Mouse (Mus musculus): ENCODE results near the gene Brms1. TPM values are rescaled to one million over a fixed set of nuclear protein-coding genes. Genes with fewer than 3 reads are reported as not detected.
"Not testable (repeated sequence)": the region's sequence is repeated elsewhere in the genome, so short reads cannot be mapped to it uniquely, and the experiment has no call there.

Gene Brms1
- total RNA-seq, 2 experiments from 2014 or later, result 14.3 to 15.5 TPM

DNA sequence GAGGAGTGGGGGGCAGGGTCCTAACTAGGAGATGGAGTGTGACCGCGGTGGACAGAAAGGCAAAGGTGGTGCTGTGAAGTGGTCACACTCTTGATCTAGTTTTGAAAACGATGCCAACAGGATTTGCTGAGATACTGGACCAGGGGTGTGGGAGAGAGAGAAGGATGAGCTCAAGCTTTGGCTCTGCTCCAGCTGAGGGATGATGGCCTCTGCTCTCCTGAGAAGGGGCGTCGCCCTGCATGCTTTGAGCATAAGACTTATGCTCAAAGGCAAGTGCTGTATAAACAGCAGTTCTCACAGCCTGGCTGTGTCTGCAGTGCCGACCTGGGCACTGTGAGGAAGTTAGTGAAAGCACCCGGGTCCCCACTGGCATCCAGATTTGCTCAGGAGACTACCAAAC, 23.9 kb downstream of the Brms1 start:
- no peak for DNase-seq

- no peak for DNase-seq
Observed at GRCm38 (mm10) chr19:5067040-5067799, 26.1 kb downstream of the Brms1 start.

DNA sequence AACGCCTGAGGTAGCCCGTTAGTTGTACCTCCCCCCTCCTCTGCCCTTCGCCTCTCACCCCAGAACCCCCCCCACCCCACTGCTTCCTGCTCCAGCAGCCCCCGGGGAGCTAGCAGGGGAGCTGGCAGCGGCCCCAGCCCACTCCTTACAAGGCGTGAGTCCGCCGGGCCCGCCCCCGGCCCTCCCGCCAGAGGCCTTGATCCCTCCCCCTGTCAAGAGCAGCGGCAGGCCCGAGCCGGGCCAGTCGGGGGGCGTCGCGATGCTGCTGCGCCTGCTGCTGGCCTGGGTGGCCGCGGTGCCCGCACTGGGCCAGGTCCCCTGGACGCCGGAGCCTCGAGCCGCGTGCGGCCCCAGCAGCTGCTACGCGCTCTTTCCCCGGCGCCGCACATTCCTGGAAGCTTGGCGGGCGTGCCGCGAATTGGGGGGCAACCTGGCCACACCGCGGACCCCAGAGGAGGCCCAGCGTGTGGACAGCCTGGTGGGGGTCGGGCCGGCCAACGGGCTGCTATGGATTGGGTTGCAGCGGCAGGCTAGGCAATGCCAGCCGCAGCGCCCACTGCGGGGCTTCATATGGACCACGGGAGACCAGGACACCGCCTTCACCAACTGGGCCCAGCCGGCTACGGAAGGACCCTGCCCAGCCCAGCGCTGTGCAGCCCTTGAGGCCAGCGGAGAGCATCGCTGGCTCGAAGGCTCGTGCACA, 26.9 kb downstream of the Brms1 start, which contains the start of gene Cd248:
Gene Cd248 (plus strand): TSS at position 212 of the 703 bp plus-strand sequence.
- DNase-seq, result peak; percentile 84

GRCm38 (mm10) chr19:5068570-5069234, 27.5 kb downstream of the Brms1 start:
- peak; percentile 32 for DNase-seq

DNA sequence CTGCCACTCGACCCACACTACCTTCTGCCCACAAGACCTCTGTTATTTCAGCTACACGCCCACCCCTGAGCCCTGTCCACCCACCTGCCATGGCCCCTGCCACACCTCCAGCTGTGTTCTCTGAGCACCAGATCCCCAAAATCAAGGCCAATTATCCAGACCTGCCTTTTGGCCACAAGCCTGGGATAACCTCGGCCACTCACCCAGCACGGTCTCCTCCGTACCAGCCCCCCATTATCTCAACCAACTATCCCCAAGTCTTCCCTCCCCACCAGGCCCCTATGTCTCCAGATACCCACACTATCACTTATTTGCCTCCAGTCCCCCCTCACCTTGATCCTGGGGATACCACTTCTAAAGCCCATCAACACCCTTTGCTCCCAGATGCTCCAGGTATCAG, 28.3 kb downstream of the Brms1 start:
- DNase-seq, result no peak

DNA sequence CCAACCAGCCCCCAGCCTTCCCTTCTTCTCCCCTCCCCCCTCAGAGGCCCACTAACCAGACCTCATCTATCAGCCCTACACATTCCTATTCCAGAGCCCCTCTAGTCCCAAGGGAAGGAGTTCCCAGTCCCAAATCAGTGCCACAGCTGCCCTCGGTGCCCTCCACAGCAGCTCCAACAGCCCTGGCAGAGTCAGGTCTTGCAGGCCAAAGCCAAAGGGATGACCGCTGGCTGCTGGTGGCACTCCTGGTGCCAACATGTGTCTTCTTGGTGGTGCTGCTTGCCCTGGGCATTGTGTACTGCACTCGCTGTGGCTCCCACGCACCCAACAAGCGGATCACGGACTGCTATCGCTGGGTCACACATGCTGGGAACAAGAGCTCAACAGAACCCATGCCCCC, 28.8 kb downstream of the Brms1 start:
- no peak for DNase-seq

DNA sequence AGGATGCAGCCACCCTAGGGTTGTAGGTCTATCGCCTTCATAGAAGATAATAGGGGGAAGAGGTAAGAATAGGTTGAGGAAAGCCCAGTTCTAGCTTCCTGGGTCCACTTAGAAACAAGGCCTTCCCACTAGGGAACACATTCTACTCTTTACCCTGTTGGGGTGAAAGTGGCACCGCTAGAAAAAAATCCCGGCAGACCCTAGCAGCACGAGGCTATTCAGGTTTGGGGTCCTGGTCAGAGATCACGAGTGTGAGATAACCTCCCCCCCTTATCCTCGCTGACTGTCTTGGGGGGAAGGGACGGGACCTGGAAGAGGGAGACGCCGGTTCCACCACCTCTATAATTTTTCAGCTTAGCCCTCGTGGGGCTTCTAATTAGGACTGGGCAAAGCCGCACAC, 29.9 kb downstream of the Brms1 start:
- DNase-seq, result no peak

GRCm38 (mm10) chr19:5071545-5072369, 30.6 kb downstream of the Brms1 start:
- DNase-seq, result peak; percentile 56

DNA sequence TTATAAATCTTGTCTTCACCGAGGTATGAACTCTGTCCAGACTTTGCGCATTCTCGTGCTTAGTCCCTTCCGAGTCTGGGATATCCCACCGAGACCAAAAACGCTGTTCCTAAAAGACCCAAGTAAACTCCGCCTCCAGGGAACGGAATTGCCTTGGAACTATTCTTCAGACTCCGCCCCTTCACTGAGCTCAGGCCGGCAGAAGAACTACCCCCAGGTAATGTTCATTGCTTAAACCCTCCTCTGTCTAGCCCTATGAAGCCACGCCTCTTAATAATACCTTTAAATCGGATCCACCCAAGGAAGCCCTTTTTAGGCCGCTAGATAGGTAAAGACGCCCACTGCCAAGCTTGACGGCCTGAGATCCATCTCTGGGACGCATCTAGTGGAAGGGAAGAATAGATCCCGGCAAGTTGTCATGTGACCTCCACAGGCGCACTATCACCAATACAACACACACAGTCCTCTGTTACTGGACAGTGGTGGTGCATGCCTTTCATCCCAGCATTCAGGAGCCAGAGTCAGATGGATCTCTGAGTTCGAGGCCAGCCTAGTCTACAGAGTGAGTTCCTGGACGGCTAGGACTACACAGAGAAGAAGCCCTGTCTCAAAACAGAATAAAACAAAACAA, 31.4 kb downstream of the Brms1 start:
- DNase-seq, result no peak

DNA sequence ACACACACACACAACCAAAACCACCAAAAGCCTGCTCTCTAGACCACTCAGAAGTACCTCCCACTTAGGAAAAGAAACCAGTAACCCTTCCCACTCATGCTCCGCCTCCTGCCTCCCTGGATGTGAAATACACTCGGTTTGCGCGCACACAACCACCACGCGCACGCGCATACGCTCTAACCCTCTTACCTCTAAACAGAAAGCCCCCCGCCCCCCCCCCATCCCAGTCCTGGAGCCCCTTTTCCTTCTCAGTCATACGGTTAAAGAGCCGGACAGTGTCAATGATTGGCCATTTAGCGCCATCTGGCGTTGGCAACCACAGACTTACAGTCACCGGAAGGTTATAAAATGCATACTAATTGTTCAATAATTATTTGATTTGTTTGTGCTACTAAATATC, 31.9 kb downstream of the Brms1 start:
- peak; percentile 68 for DNase-seq

DNA sequence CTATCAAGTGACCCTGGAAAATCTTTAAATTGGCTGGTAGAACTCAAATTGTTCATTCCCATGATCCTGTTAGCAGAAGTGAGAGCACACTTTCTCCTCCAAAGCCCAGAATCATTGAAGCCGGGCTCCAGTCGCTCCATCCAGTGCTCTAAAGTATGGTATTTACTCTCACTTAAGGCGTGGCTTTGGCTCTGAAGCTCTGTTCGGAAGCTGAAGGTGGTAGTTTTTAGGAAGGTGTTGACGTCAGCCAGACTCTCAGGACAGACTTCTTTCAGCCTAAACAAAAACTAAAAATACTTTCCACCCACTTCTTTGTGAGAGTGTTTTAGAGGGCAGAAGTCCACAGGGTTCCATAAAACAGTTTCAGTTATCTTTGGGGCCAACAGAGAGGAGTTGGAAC, 32.4 kb downstream of the Brms1 start:
- no peak for DNase-seq

- no peak for DNase-seq
Observed at GRCm38 (mm10) chr19:5079279-5079678, 38.1 kb downstream of the Brms1 start.

DNA sequence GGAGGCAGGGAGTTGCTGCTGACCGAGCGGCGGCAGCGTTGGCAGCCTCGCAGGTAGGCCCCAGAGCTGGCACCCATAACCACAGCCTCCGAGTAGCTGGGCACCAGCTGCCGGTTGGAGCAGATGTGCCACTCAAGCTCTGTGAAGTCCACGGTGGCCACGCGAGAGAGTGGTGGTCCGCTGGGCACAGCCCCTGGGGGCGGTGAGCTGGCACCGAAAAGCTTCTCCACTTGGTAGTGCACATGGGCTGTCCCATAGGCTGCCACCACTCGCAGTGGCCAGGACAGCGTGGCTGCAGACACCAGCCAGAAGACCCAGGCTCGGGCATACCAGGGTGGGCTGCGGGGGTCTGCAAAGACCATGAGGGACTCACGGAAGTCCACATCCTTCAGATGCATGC, 40.9 kb downstream of the Brms1 start:
- DNase-seq, result no peak

DNA sequence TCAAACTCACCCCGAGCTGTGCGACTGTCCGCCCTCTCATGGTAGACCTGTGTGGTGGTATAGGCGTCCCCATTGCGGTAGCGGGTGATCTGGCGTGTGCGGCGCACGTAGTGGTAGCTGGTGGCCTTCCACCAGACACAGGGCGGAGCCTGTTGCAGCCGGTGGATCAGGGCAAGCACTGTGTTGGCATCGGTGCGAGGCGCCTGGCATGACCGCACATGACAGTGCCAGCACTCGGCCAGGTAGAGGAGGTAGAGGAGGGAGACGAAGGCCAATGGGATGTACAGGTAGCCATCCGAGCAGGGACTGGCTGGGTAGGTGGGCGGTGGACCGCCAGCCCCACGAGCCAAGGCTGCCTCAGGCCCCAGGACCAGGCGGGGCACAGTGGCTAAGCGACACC, 41.4 kb downstream of the Brms1 start:
- DNase-seq, result no peak

DNA sequence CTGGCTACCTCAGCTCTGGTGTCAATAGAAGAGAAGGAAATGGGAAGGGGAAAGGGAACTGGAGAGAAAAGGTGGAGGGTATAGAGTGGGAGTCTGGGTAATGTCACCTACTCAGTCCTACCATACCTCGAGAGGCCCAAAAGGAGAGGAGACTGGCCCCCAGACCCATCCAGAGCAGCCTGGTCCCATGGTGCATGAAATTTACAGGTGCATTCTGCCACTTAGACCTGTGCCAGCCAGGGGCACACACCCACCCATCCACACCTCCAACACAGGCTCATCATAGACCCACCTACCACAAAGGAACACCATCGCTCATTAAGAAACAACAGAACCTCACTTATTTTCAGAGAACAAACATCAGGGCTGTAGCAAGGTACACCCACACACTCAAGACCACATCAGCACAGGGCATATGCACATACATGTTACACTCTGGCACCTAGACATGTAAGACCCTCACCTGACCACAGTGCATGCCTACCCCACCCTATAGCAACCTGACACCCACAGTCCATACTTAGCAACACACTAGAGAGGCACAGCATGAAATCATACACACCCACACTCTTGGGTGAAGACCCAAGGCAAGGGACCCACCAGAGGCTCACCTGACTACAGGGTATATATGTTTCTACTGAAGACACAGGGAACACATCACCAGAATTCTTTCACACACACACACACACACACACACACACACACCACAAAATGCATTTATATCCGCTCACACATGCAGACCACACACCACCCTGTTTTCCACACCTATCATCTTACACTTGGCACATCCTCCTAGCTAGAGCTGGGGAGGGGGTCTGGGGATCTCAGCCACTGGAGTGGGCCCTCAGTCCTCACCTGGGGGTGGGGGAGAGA, 43.0 kb downstream of the Brms1 start:
- DNase-seq, result no peak

- DNase-seq, result no peak
Observed at GRCm38 (mm10) chr19:5084834-5085144, 43.6 kb downstream of the Brms1 start.

DNA sequence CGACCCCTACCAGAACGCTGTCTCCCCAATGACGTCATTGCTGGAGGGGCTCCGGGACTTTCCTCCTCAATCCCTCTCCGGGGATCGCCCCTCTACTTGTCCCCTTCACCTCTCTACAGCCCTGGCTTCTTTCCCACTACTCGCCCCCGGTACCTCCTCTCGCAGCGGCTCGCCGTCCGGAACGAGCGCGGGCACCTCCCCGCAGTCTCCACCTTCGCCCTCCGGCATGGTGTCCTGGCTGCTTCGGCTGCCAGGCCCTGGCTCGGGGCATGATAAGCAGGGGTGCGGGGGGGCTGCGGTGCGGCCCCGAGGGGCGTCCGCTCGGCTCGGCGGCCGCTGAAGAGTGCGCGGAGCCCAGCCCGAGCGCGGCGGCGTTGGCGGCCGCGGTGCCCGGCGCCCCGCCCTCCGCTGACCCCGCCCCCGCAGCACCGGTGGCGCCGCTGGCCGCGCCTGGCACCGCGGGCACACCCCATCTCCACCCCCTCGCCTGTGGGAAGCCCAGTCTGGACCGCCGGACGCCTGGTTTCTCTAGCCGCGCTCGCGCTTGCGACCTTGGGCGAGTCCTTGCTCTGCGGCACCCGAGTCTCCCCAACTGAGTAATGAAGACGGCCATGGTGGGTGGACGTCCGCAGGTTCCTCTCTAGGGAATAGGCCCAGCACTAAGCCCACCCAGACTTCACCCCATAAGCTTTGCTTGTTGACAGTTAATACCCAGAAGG, 44.1 kb downstream of the Brms1 start, which contains the start of gene Tmem151a:
Gene Tmem151a (minus strand): TSS at position 387 of the 719 bp plus-strand sequence.
- no peak for DNase-seq

DNA sequence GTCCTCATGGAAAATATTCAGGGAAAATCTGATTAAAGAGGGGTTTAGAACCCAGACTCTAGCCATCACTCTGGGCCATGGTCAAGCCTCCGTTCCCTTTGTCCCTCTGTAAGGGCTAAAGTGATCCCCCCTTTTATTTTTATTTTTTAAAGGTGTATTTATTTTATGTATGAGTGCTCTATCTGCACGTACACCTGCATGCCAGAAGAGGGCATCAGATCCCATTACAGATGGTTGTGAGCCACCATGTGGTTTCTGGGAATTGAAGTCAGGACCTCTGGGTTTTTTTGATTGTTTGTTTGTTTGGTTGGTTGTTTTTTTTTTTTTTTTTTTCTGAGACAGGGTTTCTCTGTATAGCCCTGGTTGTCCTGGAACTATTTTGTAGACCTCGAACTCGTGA, 45.4 kb downstream of the Brms1 start:
- not testable (repeated sequence) for DNase-seq

DNA sequence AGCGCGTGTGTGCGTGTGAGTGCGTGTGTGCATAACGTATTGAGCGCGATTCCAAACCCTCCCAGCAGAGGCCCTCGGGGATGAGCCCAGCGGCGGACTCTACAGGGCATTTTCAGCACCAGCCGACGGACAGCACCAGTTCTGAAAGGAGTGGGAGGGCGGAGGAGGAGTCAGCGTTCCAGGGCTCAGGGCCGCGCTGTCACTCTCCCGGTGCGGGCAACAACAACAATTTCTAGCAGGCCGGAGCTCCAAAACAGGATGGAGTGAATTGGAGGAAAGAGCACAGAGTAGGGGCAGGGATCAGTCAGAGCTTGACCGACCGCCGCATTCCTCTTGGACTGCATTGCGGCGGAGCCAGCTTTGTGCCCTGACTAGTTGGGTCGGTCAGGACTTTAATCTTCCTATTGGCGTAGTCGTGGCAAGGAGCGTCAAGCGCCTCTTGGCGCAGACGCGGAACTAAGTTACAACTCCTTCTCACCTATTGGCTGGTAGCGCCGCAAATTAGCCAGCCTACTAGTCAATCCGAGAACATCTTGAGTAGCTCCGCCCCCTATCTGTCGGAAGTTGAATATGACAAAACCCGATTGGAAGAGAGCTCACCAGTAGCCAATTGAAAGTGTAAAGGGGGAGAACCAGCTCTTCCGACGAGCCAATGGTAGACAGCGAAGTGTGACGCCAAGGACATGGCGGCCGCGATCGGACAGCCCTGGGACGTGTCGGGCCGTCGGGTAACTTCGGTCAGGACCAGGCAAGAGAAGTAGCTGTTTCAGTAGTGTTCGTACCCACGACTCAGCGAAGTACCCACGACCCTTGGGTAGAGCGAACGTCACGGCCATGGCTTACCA, 47.0 kb downstream of the Brms1 start, which contains the start of gene Yif1a:
Gene Yif1a (plus strand): TSS at position 655 of the 845 bp plus-strand sequence.
- peak; percentile 94 for DNase-seq

Data from gastrocnemius, postnatal 10 days (tissue).